Mouse (Mus musculus): ENCODE measurements around the gene Rspry1. TPM values are rescaled to one million over a fixed set of nuclear protein-coding genes. Genes with fewer than 3 reads are reported as not detected.

Gene Rspry1
- polyA plus RNA-seq, 2 experiments, result 6.2 to 15.8 TPM

- Histone ChIP-seq H3K27ac (peak overlapping the region; percentile 26), H3K9ac (replicated peaks) (peak overlapping the region; percentile 80), H3K4me3 (ENCODE audit: insufficient read depth in 1 of 2, low read depth in 2 of 2, low read length in 2 of 2) (peak overlapping the region; percentile 83), H3K4me1 (replicated peaks; ENCODE audit: control insufficient read depth in 2 of 2, insufficient read depth in 2 of 2, low read length in 1 of 2) (peaks cover 9 to 16% of the 10 kb centered on the region in 2 experiments), H3K27me3 (ENCODE audit: control insufficient read depth, insufficient read depth, low read length) (no peaks in the 10 kb centered on the region), H3K4me2 (ENCODE audit: low read depth) (peak overlapping the region; percentile 76), H3K36me3 (replicated peaks; ENCODE audit: control insufficient read depth, insufficient read depth, low read depth) (no peaks in the 10 kb centered on the region), H3K9me3 (ENCODE audit: control insufficient read depth, low read length) (no peaks in the 10 kb centered on the region)
- ATAC-seq (ENCODE audit: insufficient read depth), result no peak
- under 1% methylated on average over 31 of the region's 31 CpGs for WGBS (ENCODE audit: insufficient replicate concordance)
- DNase-seq (ENCODE audit: low read depth in 3 of 3, low spot score in 3 of 3), result no peak
- no peak for TF ChIP-seq EP300 (IDR thresholded peaks at IDR 0.05; ENCODE audit: low read depth)
- no peak for TF ChIP-seq CTCF (IDR thresholded peaks at IDR 0.05; ENCODE audit: low read depth)
Measured at GRCm38 (mm10) chr8:94602471-94603131, 864 bp downstream of the Rspry1 start.

- Histone ChIP-seq H3K4me1 (replicated peaks; ENCODE audit: control insufficient read depth in 2 of 2, insufficient read depth in 2 of 2, low read length in 1 of 2) (peaks cover 9 to 16% of the 10 kb centered on the region in 2 experiments), H3K4me3 (ENCODE audit: insufficient read depth in 1 of 2, low read depth in 2 of 2, low read length in 2 of 2) (no peak overlapping the region; a peak in 1 of 4 replicates), H3K9ac (replicated peaks) (peak overlapping the region; percentile 19; the same call in 1 of the 2 replicates), H3K9me3 (ENCODE audit: control insufficient read depth, low read length) (no peaks in the 10 kb centered on the region), H3K36me3 (replicated peaks; ENCODE audit: control insufficient read depth, insufficient read depth, low read depth) (no peaks in the 10 kb centered on the region), H3K4me2 (ENCODE audit: low read depth) (peak overlapping the region; percentile 76), H3K27ac (no peak overlapping the region), H3K27me3 (ENCODE audit: control insufficient read depth, insufficient read depth, low read length) (no peaks in the 10 kb centered on the region)
- DNase-seq (ENCODE audit: low read depth in 3 of 3, low spot score in 3 of 3), result no peak
- WGBS (ENCODE audit: insufficient replicate concordance), result 80% methylated on average over 2 of the region's 2 CpGs
- TF ChIP-seq EP300 (IDR thresholded peaks at IDR 0.05; ENCODE audit: low read depth) (no peak), CTCF (IDR thresholded peaks at IDR 0.05; ENCODE audit: low read depth) (no peak)
- ATAC-seq (ENCODE audit: insufficient read depth), result no peak
Measured at GRCm38 (mm10) chr8:94604030-94604429, 2.3 kb downstream of the Rspry1 start.

GRCm38 (mm10) chr8:94607064-94607463 is 5.3 kb downstream of the Rspry1 start:
- Histone ChIP-seq H3K9ac (replicated peaks) (no peak overlapping the region), H3K9me3 (ENCODE audit: control insufficient read depth, low read length) (no peaks in the 10 kb centered on the region), H3K36me3 (replicated peaks; ENCODE audit: control insufficient read depth, insufficient read depth, low read depth) (no peaks in the 10 kb centered on the region), H3K27me3 (ENCODE audit: control insufficient read depth, insufficient read depth, low read length) (no peaks in the 10 kb centered on the region), H3K4me1 (replicated peaks; ENCODE audit: control insufficient read depth in 2 of 2, insufficient read depth in 2 of 2, low read length in 1 of 2) (peaks cover 0 to 8% of the 10 kb centered on the region in 2 experiments; a peak in 1 of 4 replicates), H3K4me3 (ENCODE audit: insufficient read depth in 1 of 2, low read depth in 2 of 2, low read length in 2 of 2) (no peak overlapping the region), H3K4me2 (ENCODE audit: low read depth) (no peak overlapping the region), H3K27ac (no peak overlapping the region)
- 88% methylated on average over 5 of the region's 5 CpGs for WGBS (ENCODE audit: insufficient replicate concordance)
- no peak for ATAC-seq (ENCODE audit: insufficient read depth)
- no peak for DNase-seq (ENCODE audit: low read depth in 3 of 3, low spot score in 3 of 3)
- TF ChIP-seq CTCF (IDR thresholded peaks at IDR 0.05; ENCODE audit: low read depth), result no peak; the same call in 1 of the 2 replicates
- no peak for TF ChIP-seq EP300 (IDR thresholded peaks at IDR 0.05; ENCODE audit: low read depth)

GRCm38 (mm10) chr8:94624885-94625284 is 23.1 kb downstream of the Rspry1 start:
- H3K9ac ChIP-seq (replicated peaks), result no peak overlapping the region
- no peak overlapping the region for H3K4me3 ChIP-seq (ENCODE audit: insufficient read depth in 1 of 2, low read depth in 2 of 2, low read length in 2 of 2)
- no peaks in the 10 kb centered on the region for H3K9me3 ChIP-seq (ENCODE audit: control insufficient read depth, low read length)
- H3K36me3 ChIP-seq (replicated peaks; ENCODE audit: control insufficient read depth, insufficient read depth, low read depth), result 0 out of 2 replicates have a peak, but pooled peaks cover 2% of the 10 kb centered on the region
- H3K4me1 ChIP-seq (replicated peaks; ENCODE audit: control insufficient read depth in 2 of 2, insufficient read depth in 2 of 2, low read length in 1 of 2), result no peaks in the 10 kb centered on the region
- ATAC-seq (ENCODE audit: insufficient read depth) (no peak), DNase-seq (ENCODE audit: low read depth in 3 of 3, low spot score in 3 of 3) (no peak)
- H3K27me3 ChIP-seq (ENCODE audit: control insufficient read depth, insufficient read depth, low read length), result no peaks in the 10 kb centered on the region
- H3K27ac ChIP-seq, result no peak overlapping the region
- TF ChIP-seq EP300 (IDR thresholded peaks at IDR 0.05; ENCODE audit: low read depth) (no peak), CTCF (IDR thresholded peaks at IDR 0.05; ENCODE audit: low read depth) (no peak)
- no peak overlapping the region for H3K4me2 ChIP-seq (ENCODE audit: low read depth)
- WGBS (ENCODE audit: insufficient replicate concordance), result 80% methylated on average over 1 of the region's 1 CpGs

- peak; percentile 55; the same call in 1 of the 2 replicates for TF ChIP-seq EP300 (IDR thresholded peaks at IDR 0.05; ENCODE audit: low read depth)
- no peak for TF ChIP-seq CTCF (IDR thresholded peaks at IDR 0.05; ENCODE audit: low read depth)
- Histone ChIP-seq H3K4me3 (ENCODE audit: insufficient read depth in 1 of 2, low read depth in 2 of 2, low read length in 2 of 2) (no peak overlapping the region), H3K27me3 (ENCODE audit: control insufficient read depth, insufficient read depth, low read length) (no peaks in the 10 kb centered on the region), H3K4me2 (ENCODE audit: low read depth) (peak overlapping the region; percentile 31), H3K27ac (peak overlapping the region; percentile 46), H3K4me1 (replicated peaks; ENCODE audit: control insufficient read depth in 2 of 2, insufficient read depth in 2 of 2, low read length in 1 of 2) (peaks cover 15 to 17% of the 10 kb centered on the region in 2 experiments), H3K9ac (replicated peaks) (no peak overlapping the region), H3K36me3 (replicated peaks; ENCODE audit: control insufficient read depth, insufficient read depth, low read depth) (peaks cover 18% of the 10 kb centered on the region), H3K9me3 (ENCODE audit: control insufficient read depth, low read length) (no peaks in the 10 kb centered on the region)
- ATAC-seq (ENCODE audit: insufficient read depth) (peak; percentile 55), DNase-seq (ENCODE audit: low read depth in 3 of 3, low spot score in 3 of 3) (peak; percentile 16 to 23 (median 20))
- WGBS (ENCODE audit: insufficient replicate concordance), result 20% methylated on average over 2 of the region's 2 CpGs
Measured at GRCm38 (mm10) chr8:94633564-94634194, 31.9 kb downstream of the Rspry1 start.

Measured in liver, embryonic 14.5 days (tissue).